Mouse (Mus musculus): ENCODE measurements around the gene Lrrc38. TPM values are rescaled to one million over a fixed set of nuclear protein-coding genes. Genes with fewer than 3 reads are reported as not detected.

Gene Lrrc38
- polyA plus RNA-seq, 1 experiment from 2014 or later: 0.21 TPM

DNA sequence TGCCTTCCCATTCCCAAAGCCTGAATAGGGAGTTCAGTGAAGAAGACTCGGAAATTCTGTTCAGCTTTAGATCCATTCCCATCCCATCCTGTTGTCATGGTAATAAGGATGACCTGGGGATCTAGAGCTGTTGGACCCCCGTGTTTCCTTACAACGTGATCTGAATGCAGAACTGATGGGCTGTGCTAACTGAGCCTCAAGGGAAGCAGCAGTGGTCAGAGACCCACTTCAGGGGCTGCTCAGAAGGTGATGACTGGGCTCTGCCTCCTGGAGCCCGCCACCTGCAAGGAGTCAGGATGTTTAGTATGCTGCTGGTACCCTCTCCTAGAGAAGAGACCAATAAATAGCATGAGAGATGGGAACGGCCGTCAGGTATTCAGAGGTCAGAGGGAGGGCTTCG, 29.9 kb downstream of the Lrrc38 start:
- ATAC-seq (ENCODE audit: low FRiP score, low TSS enrichment) (peak; percentile 21; the same call in 1 of the 2 replicates), DNase-seq (peak; percentile 61)
- Histone ChIP-seq H3K9ac (replicated peaks; ENCODE audit: low read length) (peak overlapping the region; percentile 10; the same call in 1 of the 2 replicates), H3K9me3 (ENCODE audit: control insufficient read depth, low read length) (no peaks in the 10 kb centered on the region), H3K27ac (replicated peaks; ENCODE audit: low read depth, low read length) (peak overlapping the region; percentile 60), H3K36me3 (ENCODE audit: control insufficient read depth, insufficient read depth, low read length) (no peaks in the 10 kb centered on the region), H3K4me1 (ENCODE audit: control insufficient read depth, insufficient read depth, low read length) (peaks cover 17% of the 10 kb centered on the region), H3K4me2 (ENCODE audit: low read length) (peak overlapping the region; percentile 36), H3K4me3 (replicated peaks; ENCODE audit: low read depth, low read length) (no peak overlapping the region), H3K27me3 (ENCODE audit: control insufficient read depth, insufficient read depth, low read length) (no peaks in the 10 kb centered on the region)
- WGBS: 17% methylated on average over 7 of the region's 7 CpGs

DNA sequence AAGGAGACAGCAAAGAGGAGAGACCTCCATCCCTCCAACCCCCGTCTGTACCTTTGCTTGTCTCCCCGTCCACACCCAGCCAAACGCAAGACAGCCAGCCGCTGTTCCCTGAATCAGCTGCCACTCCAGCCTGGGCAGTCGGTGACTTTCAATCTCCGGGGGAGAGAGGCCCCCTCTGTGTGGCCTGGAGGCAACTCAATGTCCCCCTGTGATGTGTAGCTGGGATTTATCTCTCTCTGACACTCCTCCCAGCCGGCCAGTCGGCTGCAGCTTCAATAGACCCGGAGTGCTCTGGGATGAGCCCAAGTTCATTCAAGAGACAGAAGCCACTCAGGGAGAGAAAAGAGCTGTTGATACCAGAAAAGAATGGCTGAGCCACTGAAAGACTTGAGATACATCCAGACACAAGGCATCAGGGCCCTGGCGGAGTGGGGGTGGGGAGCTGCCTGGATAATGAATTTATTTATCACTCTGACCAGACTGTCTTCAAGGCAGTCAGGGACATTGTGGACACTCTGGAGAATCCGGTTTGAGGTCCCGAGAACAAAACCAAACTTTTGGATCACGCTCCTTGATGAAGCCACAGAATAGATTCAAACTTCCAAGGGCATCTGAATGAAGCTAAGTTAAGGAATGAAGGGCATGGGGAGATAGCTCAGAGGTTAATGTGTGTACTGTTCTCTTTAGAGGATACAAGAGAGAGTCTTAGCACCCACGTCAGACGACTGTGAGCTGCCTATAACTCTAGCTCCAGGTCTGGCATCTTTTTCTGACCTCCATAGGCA, 30.6 kb downstream of the Lrrc38 start:
- Histone ChIP-seq H3K27me3 (ENCODE audit: control insufficient read depth, insufficient read depth, low read length) (no peaks in the 10 kb centered on the region), H3K4me1 (ENCODE audit: control insufficient read depth, insufficient read depth, low read length) (peaks cover 17% of the 10 kb centered on the region), H3K9me3 (ENCODE audit: control insufficient read depth, low read length) (no peaks in the 10 kb centered on the region), H3K36me3 (ENCODE audit: control insufficient read depth, insufficient read depth, low read length) (no peaks in the 10 kb centered on the region), H3K4me2 (ENCODE audit: low read length) (peak overlapping the region; percentile 36), H3K4me3 (replicated peaks; ENCODE audit: low read depth, low read length) (no peak overlapping the region), H3K9ac (replicated peaks; ENCODE audit: low read length) (peak overlapping the region; percentile 10; the same call in 1 of the 2 replicates), H3K27ac (replicated peaks; ENCODE audit: low read depth, low read length) (peak overlapping the region; percentile 60)
- peak; percentile 41 for ATAC-seq (ENCODE audit: low FRiP score, low TSS enrichment)
- DNase-seq: peak; percentile 58
- WGBS: 12% methylated on average over 15 of the region's 15 CpGs

DNA sequence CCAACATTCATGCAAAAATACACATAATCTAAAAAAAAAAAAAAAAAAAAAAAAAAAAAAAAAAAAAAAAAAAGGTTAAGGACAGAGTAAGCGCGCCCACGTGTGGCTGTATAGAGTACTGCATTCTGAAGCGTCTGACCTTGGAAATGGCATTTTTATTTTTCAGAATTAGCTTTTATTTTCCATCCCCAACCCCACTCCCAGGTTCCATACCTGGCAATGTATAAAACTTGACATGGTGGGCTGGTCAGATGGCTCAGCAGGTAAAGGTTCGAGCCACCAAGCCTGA, 31.1 kb downstream of the Lrrc38 start:
- H3K4me3 ChIP-seq (replicated peaks; ENCODE audit: low read depth, low read length): no peak overlapping the region
- 3% methylated on average over 5 of the region's 5 CpGs for WGBS
- no peak overlapping the region for H3K9ac ChIP-seq (replicated peaks; ENCODE audit: low read length)
- peaks cover 17% of the 10 kb centered on the region for H3K4me1 ChIP-seq (ENCODE audit: control insufficient read depth, insufficient read depth, low read length)
- H3K27me3 ChIP-seq (ENCODE audit: control insufficient read depth, insufficient read depth, low read length): no peaks in the 10 kb centered on the region
- no peaks in the 10 kb centered on the region for H3K36me3 ChIP-seq (ENCODE audit: control insufficient read depth, insufficient read depth, low read length)
- DNase-seq (peak; percentile 82), ATAC-seq (ENCODE audit: low FRiP score, low TSS enrichment) (no peak)
- H3K9me3 ChIP-seq (ENCODE audit: control insufficient read depth, low read length): no peaks in the 10 kb centered on the region
- H3K27ac ChIP-seq (replicated peaks; ENCODE audit: low read depth, low read length): no peak overlapping the region
- H3K4me2 ChIP-seq (ENCODE audit: low read length): no peak overlapping the region

DNA sequence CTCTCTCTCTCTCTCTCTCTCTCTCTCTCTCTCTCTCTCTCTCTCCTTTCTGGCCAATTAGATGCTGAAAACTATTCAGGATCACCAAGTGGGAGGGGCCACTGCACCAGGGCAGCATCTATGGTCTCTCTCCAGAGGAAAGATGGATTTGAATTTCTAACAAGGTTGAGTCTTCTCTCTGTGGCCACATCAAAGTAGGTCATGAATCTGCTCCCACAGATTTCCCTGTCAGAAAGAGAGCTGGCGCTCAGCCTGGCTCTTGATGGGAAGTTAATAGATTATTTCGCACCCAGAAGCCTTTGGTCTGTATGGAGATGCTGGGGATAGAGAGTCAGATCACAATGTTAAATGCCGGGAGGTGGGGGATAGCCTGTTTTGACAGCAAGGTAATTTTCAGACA, 32.6 kb downstream of the Lrrc38 start:
- no peak for ATAC-seq (ENCODE audit: low FRiP score, low TSS enrichment)
- no peaks in the 10 kb centered on the region for H3K27me3 ChIP-seq (ENCODE audit: control insufficient read depth, insufficient read depth, low read length)
- H3K4me1 ChIP-seq (ENCODE audit: control insufficient read depth, insufficient read depth, low read length): peaks cover 17% of the 10 kb centered on the region
- H3K36me3 ChIP-seq (ENCODE audit: control insufficient read depth, insufficient read depth, low read length): no peaks in the 10 kb centered on the region
- DNase-seq: peak; percentile 24
- H3K4me2 ChIP-seq (ENCODE audit: low read length): no peak overlapping the region
- H3K27ac ChIP-seq (replicated peaks; ENCODE audit: low read depth, low read length): no peak overlapping the region
- H3K9ac ChIP-seq (replicated peaks; ENCODE audit: low read length): no peak overlapping the region
- no peaks in the 10 kb centered on the region for H3K9me3 ChIP-seq (ENCODE audit: control insufficient read depth, low read length)
- WGBS: 46% methylated on average over 3 of the region's 3 CpGs
- no peak overlapping the region for H3K4me3 ChIP-seq (replicated peaks; ENCODE audit: low read depth, low read length)

DNA sequence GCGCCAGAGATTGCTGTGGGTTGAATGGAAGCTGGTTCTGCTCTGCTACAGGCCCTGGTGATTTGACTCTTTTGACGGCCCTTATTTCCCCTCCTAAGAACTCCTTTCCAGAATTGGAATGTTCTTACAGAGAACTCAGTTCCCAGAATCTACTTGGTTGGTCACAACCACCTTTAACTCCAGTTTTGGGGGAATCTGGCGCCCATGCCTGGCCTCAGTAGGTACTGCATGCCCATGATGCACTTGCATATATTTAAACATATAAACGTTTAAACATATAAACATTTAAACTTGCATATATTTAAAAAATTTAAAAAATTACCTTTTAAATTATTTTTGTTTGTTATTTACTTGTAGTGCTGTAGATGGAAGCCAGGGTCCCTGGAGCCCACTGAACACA, 34.1 kb downstream of the Lrrc38 start:
- DNase-seq: peak; percentile 45

DNA sequence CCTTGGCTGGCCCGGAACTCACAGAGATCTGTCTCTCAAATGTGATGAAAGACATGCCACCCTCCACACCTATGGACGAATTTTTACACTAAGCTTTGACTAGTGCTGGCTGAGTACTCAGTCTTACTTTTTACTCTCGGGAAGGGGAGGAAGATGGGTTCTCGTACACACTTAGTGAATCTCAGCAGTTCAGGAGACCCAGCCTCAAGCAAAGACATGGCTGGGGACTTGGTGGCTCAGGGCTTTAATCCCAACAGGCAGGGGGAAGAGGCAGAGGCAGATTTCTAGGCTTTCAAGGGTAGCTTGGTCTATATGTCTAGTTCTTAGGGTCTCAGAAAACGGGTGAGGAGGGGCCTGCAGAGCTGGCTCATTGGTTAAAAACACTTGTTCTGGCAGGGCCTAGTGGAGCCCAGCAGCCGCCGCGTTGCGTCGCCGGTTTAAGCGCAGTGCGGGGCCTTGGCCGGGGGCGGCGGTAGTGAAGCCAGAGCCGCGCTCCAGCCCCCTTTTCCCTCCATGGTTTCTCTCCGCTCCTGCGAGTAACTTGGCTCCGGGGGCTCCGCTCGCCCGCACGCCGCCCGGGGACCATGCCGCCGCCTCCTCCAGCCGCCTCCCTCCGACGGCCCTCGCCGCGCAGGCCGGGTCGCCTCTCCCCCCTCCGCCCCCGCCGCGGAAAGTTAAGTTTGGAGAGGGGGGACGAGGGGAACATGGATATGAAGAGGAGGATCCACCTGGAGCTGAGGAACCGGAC, 39.6 kb downstream of the Lrrc38 start:
- peaks cover 3% of the 10 kb centered on the region; the same call in 1 of the 2 replicates for H3K9me3 ChIP-seq (ENCODE audit: control insufficient read depth, low read length)
- no peaks in the 10 kb centered on the region for H3K4me1 ChIP-seq (ENCODE audit: control insufficient read depth, insufficient read depth, low read length)
- DNase-seq: peak; percentile 81
- H3K27ac ChIP-seq (replicated peaks; ENCODE audit: low read depth, low read length): no peak overlapping the region
- H3K4me2 ChIP-seq (ENCODE audit: low read length): peak overlapping the region; percentile 51
- peak; percentile 79; the same call in 1 of the 2 replicates for ATAC-seq (ENCODE audit: low FRiP score, low TSS enrichment)
- no peaks in the 10 kb centered on the region for H3K36me3 ChIP-seq (ENCODE audit: control insufficient read depth, insufficient read depth, low read length)
- WGBS: 7% methylated on average over 37 of the region's 43 CpGs
- H3K4me3 ChIP-seq (replicated peaks; ENCODE audit: low read depth, low read length): peak overlapping the region; percentile 30
- no peak overlapping the region for H3K9ac ChIP-seq (replicated peaks; ENCODE audit: low read length)
- no peaks in the 10 kb centered on the region for H3K27me3 ChIP-seq (ENCODE audit: control insufficient read depth, insufficient read depth, low read length)

More for the DNA sequence above, 34.1 kb downstream of the Lrrc38 start:
- no peak overlapping the region for H3K27ac ChIP-seq (replicated peaks; ENCODE audit: low read depth, low read length)
- H3K27me3 ChIP-seq (ENCODE audit: control insufficient read depth, insufficient read depth, low read length): no peaks in the 10 kb centered on the region
- no peak overlapping the region for H3K4me2 ChIP-seq (ENCODE audit: low read length)
- H3K36me3 ChIP-seq (ENCODE audit: control insufficient read depth, insufficient read depth, low read length): no peaks in the 10 kb centered on the region
- no peak overlapping the region for H3K9ac ChIP-seq (replicated peaks; ENCODE audit: low read length)
- no peak overlapping the region for H3K4me3 ChIP-seq (replicated peaks; ENCODE audit: low read depth, low read length)
- peaks cover 17% of the 10 kb centered on the region for H3K4me1 ChIP-seq (ENCODE audit: control insufficient read depth, insufficient read depth, low read length)
- no peak for ATAC-seq (ENCODE audit: low FRiP score, low TSS enrichment)
- 43% methylated on average over 4 of the region's 4 CpGs for WGBS
- no peaks in the 10 kb centered on the region for H3K9me3 ChIP-seq (ENCODE audit: control insufficient read depth, low read length)

DNA sequence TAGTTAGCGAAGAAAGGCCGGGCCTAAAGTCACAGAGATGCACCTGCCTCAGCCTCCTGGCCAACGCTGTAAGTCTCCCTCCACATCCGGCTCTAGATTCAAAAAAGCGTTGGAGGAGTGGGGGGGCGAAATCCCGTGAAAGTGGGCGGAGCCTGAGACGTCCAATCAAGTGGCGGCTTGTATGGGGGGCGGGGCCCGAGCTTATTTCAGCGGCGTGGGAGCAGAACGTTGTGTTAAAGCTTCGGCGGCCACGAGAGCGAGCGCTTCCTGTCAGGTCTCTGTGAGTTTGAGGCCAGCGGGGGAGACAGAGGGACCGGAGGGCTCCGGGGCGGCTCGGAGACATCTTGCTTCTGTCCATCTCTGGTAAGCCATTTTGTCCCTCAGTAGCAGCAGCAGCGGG, 44.6 kb downstream of the Lrrc38 start, which contains the start of gene Pramel1:
Gene Pramel1, plus strand, starts transcription at position 248 of the 400 bp plus-strand sequence.
- ATAC-seq (ENCODE audit: low FRiP score, low TSS enrichment): no peak
- H3K9me3 ChIP-seq (ENCODE audit: control insufficient read depth, low read length): peaks cover 4% of the 10 kb centered on the region; the same call in 1 of the 2 replicates
- H3K27ac ChIP-seq (replicated peaks; ENCODE audit: low read depth, low read length): no peak within 1 kb of the TSS
- H3K9ac ChIP-seq (replicated peaks; ENCODE audit: low read length): no peak within 1 kb of the TSS
- WGBS: 83% methylated on average over 26 of the region's 26 CpGs
- no peak for DNase-seq
- no peak within 1 kb of the TSS for H3K4me3 ChIP-seq (replicated peaks; ENCODE audit: low read depth, low read length)
- no peak within 1 kb of the TSS for H3K4me2 ChIP-seq (ENCODE audit: low read length)
- H3K27me3 ChIP-seq (ENCODE audit: control insufficient read depth, insufficient read depth, low read length): no peaks in the 10 kb centered on the region
- no peaks in the 10 kb centered on the region for H3K4me1 ChIP-seq (ENCODE audit: control insufficient read depth, insufficient read depth, low read length)
- H3K36me3 ChIP-seq (ENCODE audit: control insufficient read depth, insufficient read depth, low read length): no peaks in the 10 kb centered on the region

DNA sequence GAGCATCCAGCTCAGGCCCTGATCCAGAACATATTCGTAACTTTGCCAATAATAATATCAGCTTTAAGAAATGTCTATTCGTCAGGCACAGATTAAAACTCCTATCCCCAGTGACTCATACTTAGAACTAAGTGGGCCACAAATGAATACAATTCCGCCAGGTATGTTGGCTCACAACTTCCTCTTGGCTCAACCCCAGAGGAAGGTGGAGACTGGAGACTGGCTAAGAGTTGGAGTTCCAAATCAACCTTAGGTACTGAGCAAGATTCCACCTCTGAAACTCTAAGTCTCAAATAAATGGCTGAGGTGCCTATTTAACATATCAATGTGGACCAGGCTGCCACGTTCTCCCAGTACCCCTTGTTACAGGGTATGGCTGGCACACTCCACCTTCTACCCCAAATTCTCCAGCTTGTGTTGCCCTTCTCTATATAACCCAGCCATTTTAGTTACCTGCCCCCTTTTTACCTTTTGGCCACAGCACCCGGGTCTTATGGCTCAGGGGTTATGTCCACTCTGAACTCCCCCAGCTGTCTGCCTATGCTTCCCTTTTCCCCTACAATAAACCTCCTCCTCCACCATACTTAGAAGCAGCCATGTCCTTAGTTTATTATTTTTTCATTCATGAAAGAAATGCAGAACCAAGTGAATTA, 62.1 kb downstream of the Lrrc38 start:
- 72% methylated on average over 5 of the region's 5 CpGs for WGBS
- H3K4me2 ChIP-seq (ENCODE audit: low read length): peak overlapping the region; percentile 58
- ATAC-seq (ENCODE audit: low FRiP score, low TSS enrichment): peak; percentile 41; the same call in 1 of the 2 replicates
- peak overlapping the region; percentile 89 for H3K27ac ChIP-seq (replicated peaks; ENCODE audit: low read depth, low read length)
- H3K9me3 ChIP-seq (ENCODE audit: control insufficient read depth, low read length): peaks cover 6% of the 10 kb centered on the region; the same call in 1 of the 2 replicates
- H3K4me1 ChIP-seq (ENCODE audit: control insufficient read depth, insufficient read depth, low read length): peaks cover 4% of the 10 kb centered on the region; the same call in 1 of the 2 replicates
- H3K4me3 ChIP-seq (replicated peaks; ENCODE audit: low read depth, low read length): peak overlapping the region; percentile 54
- DNase-seq: peak; percentile 11
- H3K9ac ChIP-seq (replicated peaks; ENCODE audit: low read length): peak overlapping the region; percentile 49
- no peaks in the 10 kb centered on the region for H3K27me3 ChIP-seq (ENCODE audit: control insufficient read depth, insufficient read depth, low read length)
- H3K36me3 ChIP-seq (ENCODE audit: control insufficient read depth, insufficient read depth, low read length): peaks cover 24% of the 10 kb centered on the region

Data from midbrain, embryonic 14.5 days (tissue).